Mouse (Mus musculus): ENCODE measurements around the gene Gtf2h2. TPM values are rescaled to one million over a fixed set of nuclear protein-coding genes. Genes with fewer than 3 reads are reported as not detected.

Gtf2h2 gene
- polyA plus RNA-seq (2014; fragmentation: Nextera tagmentation; extraction: Ambion mirVana) = 91.1 and 97.8 TPM in 2 replicates

GRCm38 (mm10) chr13:100492061-100492787 lies at the start of gene Gtf2h2:
Gene Gtf2h2, minus strand, starts transcription at chr13:100492579.
- ATAC-seq (ENCODE audit: insufficient number of reproducible peaks, low FRiP score, low TSS enrichment, low read depth) (peak; percentile 74), DNase-seq (ENCODE audit: low spot score) (peak; percentile 94)
- Histone ChIP-seq H3K4me2 (ENCODE audit: low read depth, severe bottlenecking) (peak within 1 kb of the TSS; percentile 71), H3K4me1 (ENCODE audit: control insufficient read depth, insufficient read depth, low read length) (no peaks in the 10 kb centered on the region), H3K36me3 (ENCODE audit: control insufficient read depth, insufficient read depth, low read length) (peaks cover 3% of the 10 kb centered on the region), H3K9ac (ENCODE audit: low read length) (peak within 1 kb of the TSS; percentile 95), H3K27ac (replicated peaks; ENCODE audit: low read depth, low read length) (peak within 1 kb of the TSS; percentile 78), H3K4me3 (ENCODE audit: low read depth, low read length) (peak within 1 kb of the TSS; percentile 96), H3K27me3 (ENCODE audit: control insufficient read depth, insufficient read depth, low read length) (no peaks in the 10 kb centered on the region), H3K9me3 (ENCODE audit: control insufficient read depth, low read length) (no peaks in the 10 kb centered on the region)
- under 1% methylated on average over 51 of the region's 51 CpGs for WGBS

GRCm38 (mm10) chr13:100536149-100536548 lies 43.8 kb upstream of the Gtf2h2 start:
- no peak for DNase-seq (ENCODE audit: low spot score)
- H3K4me3 ChIP-seq (ENCODE audit: low read depth, low read length) = no peak overlapping the region
- no peaks in the 10 kb centered on the region for H3K4me1 ChIP-seq (ENCODE audit: control insufficient read depth, insufficient read depth, low read length)
- no peak overlapping the region for H3K9ac ChIP-seq (ENCODE audit: low read length)
- no peak for ATAC-seq (ENCODE audit: insufficient number of reproducible peaks, low FRiP score, low TSS enrichment, low read depth)
- H3K36me3 ChIP-seq (ENCODE audit: control insufficient read depth, insufficient read depth, low read length) = no peaks in the 10 kb centered on the region
- 83% methylated on average over 3 of the region's 3 CpGs for WGBS
- H3K4me2 ChIP-seq (ENCODE audit: low read depth, severe bottlenecking) = no peak overlapping the region
- no peak overlapping the region for H3K27ac ChIP-seq (replicated peaks; ENCODE audit: low read depth, low read length)
- H3K9me3 ChIP-seq (ENCODE audit: control insufficient read depth, low read length) = no peaks in the 10 kb centered on the region
- no peaks in the 10 kb centered on the region for H3K27me3 ChIP-seq (ENCODE audit: control insufficient read depth, insufficient read depth, low read length)

GRCm38 (mm10) chr13:100532788-100533365 lies 40.5 kb upstream of the Gtf2h2 start:
- H3K36me3 ChIP-seq (ENCODE audit: control insufficient read depth, insufficient read depth, low read length) = no peaks in the 10 kb centered on the region
- no peak overlapping the region for H3K4me3 ChIP-seq (ENCODE audit: low read depth, low read length)
- H3K27ac ChIP-seq (replicated peaks; ENCODE audit: low read depth, low read length) = no peak overlapping the region
- no peaks in the 10 kb centered on the region for H3K4me1 ChIP-seq (ENCODE audit: control insufficient read depth, insufficient read depth, low read length)
- H3K4me2 ChIP-seq (ENCODE audit: low read depth, severe bottlenecking) = no peak overlapping the region
- DNase-seq (ENCODE audit: low spot score) (no peak), ATAC-seq (ENCODE audit: insufficient number of reproducible peaks, low FRiP score, low TSS enrichment, low read depth) (no peak)
- H3K9me3 ChIP-seq (ENCODE audit: control insufficient read depth, low read length) = no peaks in the 10 kb centered on the region
- H3K9ac ChIP-seq (ENCODE audit: low read length) = no peak overlapping the region
- WGBS = 55% methylated on average over 6 of the region's 6 CpGs
- H3K27me3 ChIP-seq (ENCODE audit: control insufficient read depth, insufficient read depth, low read length) = no peaks in the 10 kb centered on the region

GRCm38 (mm10) chr13:100526649-100527038 lies 34.3 kb upstream of the Gtf2h2 start:
- Histone ChIP-seq H3K4me3 (ENCODE audit: low read depth, low read length) (no peak overlapping the region), H3K27me3 (ENCODE audit: control insufficient read depth, insufficient read depth, low read length) (no peaks in the 10 kb centered on the region), H3K4me1 (ENCODE audit: control insufficient read depth, insufficient read depth, low read length) (0 out of 2 replicates have a peak, but pooled peaks cover 3% of the 10 kb centered on the region), H3K27ac (replicated peaks; ENCODE audit: low read depth, low read length) (no peak overlapping the region), H3K4me2 (ENCODE audit: low read depth, severe bottlenecking) (no peak overlapping the region), H3K9ac (ENCODE audit: low read length) (no peak overlapping the region), H3K9me3 (ENCODE audit: control insufficient read depth, low read length) (no peaks in the 10 kb centered on the region), H3K36me3 (ENCODE audit: control insufficient read depth, insufficient read depth, low read length) (no peaks in the 10 kb centered on the region)
- no peak for ATAC-seq (ENCODE audit: insufficient number of reproducible peaks, low FRiP score, low TSS enrichment, low read depth)
- 76% methylated on average over 6 of the region's 6 CpGs for WGBS
- no peak for DNase-seq (ENCODE audit: low spot score)

- H3K4me2 ChIP-seq (ENCODE audit: low read depth, severe bottlenecking) = no peak overlapping the region
- H3K4me1 ChIP-seq (ENCODE audit: control insufficient read depth, insufficient read depth, low read length) = 0 out of 2 replicates have a peak, but pooled peaks cover 3% of the 10 kb centered on the region
- WGBS = 79% methylated on average over 6 of the region's 6 CpGs
- H3K27ac ChIP-seq (replicated peaks; ENCODE audit: low read depth, low read length) = no peak overlapping the region
- ATAC-seq (ENCODE audit: insufficient number of reproducible peaks, low FRiP score, low TSS enrichment, low read depth) (no peak), DNase-seq (ENCODE audit: low spot score) (no peak)
- no peak overlapping the region for H3K9ac ChIP-seq (ENCODE audit: low read length)
- no peaks in the 10 kb centered on the region for H3K36me3 ChIP-seq (ENCODE audit: control insufficient read depth, insufficient read depth, low read length)
- no peaks in the 10 kb centered on the region for H3K9me3 ChIP-seq (ENCODE audit: control insufficient read depth, low read length)
- no peak overlapping the region for H3K4me3 ChIP-seq (ENCODE audit: low read depth, low read length)
- H3K27me3 ChIP-seq (ENCODE audit: control insufficient read depth, insufficient read depth, low read length) = no peaks in the 10 kb centered on the region
Measured at GRCm38 (mm10) chr13:100525935-100526648, 33.7 kb upstream of the Gtf2h2 start.

- no peak overlapping the region for H3K4me2 ChIP-seq (ENCODE audit: low read depth, severe bottlenecking)
- 90% methylated on average over 6 of the region's 6 CpGs for WGBS
- no peaks in the 10 kb centered on the region for H3K27me3 ChIP-seq (ENCODE audit: control insufficient read depth, insufficient read depth, low read length)
- H3K9me3 ChIP-seq (ENCODE audit: control insufficient read depth, low read length) = no peaks in the 10 kb centered on the region
- no peak overlapping the region for H3K27ac ChIP-seq (replicated peaks; ENCODE audit: low read depth, low read length)
- H3K4me1 ChIP-seq (ENCODE audit: control insufficient read depth, insufficient read depth, low read length) = 0 out of 2 replicates have a peak, but pooled peaks cover 3% of the 10 kb centered on the region
- H3K9ac ChIP-seq (ENCODE audit: low read length) = no peak overlapping the region
- ATAC-seq (ENCODE audit: insufficient number of reproducible peaks, low FRiP score, low TSS enrichment, low read depth) (no peak), DNase-seq (ENCODE audit: low spot score) (no peak)
- H3K36me3 ChIP-seq (ENCODE audit: control insufficient read depth, insufficient read depth, low read length) = no peaks in the 10 kb centered on the region
- H3K4me3 ChIP-seq (ENCODE audit: low read depth, low read length) = no peak overlapping the region
Measured at GRCm38 (mm10) chr13:100524896-100525295, 32.5 kb upstream of the Gtf2h2 start.

- 0 out of 2 replicates have a peak, but pooled peaks cover 3% of the 10 kb centered on the region for H3K4me1 ChIP-seq (ENCODE audit: control insufficient read depth, insufficient read depth, low read length)
- H3K27me3 ChIP-seq (ENCODE audit: control insufficient read depth, insufficient read depth, low read length) = no peaks in the 10 kb centered on the region
- no peak for DNase-seq (ENCODE audit: low spot score)
- ATAC-seq (ENCODE audit: insufficient number of reproducible peaks, low FRiP score, low TSS enrichment, low read depth) = no peak
- no peak overlapping the region for H3K9ac ChIP-seq (ENCODE audit: low read length)
- H3K9me3 ChIP-seq (ENCODE audit: control insufficient read depth, low read length) = no peaks in the 10 kb centered on the region
- no peak overlapping the region for H3K4me3 ChIP-seq (ENCODE audit: low read depth, low read length)
- H3K27ac ChIP-seq (replicated peaks; ENCODE audit: low read depth, low read length) = no peak overlapping the region
- 93% methylated on average over 2 of the region's 2 CpGs for WGBS
- H3K36me3 ChIP-seq (ENCODE audit: control insufficient read depth, insufficient read depth, low read length) = no peaks in the 10 kb centered on the region
- H3K4me2 ChIP-seq (ENCODE audit: low read depth, severe bottlenecking) = no peak overlapping the region
Measured at GRCm38 (mm10) chr13:100523698-100524097, 31.3 kb upstream of the Gtf2h2 start.

GRCm38 (mm10) chr13:100521724-100522591 lies 29.6 kb upstream of the Gtf2h2 start:
- no peak for ATAC-seq (ENCODE audit: insufficient number of reproducible peaks, low FRiP score, low TSS enrichment, low read depth)
- H3K9ac ChIP-seq (ENCODE audit: low read length) = no peak overlapping the region
- H3K4me3 ChIP-seq (ENCODE audit: low read depth, low read length) = no peak overlapping the region
- no peak overlapping the region for H3K27ac ChIP-seq (replicated peaks; ENCODE audit: low read depth, low read length)
- no peak for DNase-seq (ENCODE audit: low spot score)
- WGBS = 90% methylated on average over 9 of the region's 9 CpGs
- no peak overlapping the region for H3K4me2 ChIP-seq (ENCODE audit: low read depth, severe bottlenecking)
- no peaks in the 10 kb centered on the region for H3K36me3 ChIP-seq (ENCODE audit: control insufficient read depth, insufficient read depth, low read length)
- H3K9me3 ChIP-seq (ENCODE audit: control insufficient read depth, low read length) = no peaks in the 10 kb centered on the region
- 0 out of 2 replicates have a peak, but pooled peaks cover 3% of the 10 kb centered on the region for H3K4me1 ChIP-seq (ENCODE audit: control insufficient read depth, insufficient read depth, low read length)
- H3K27me3 ChIP-seq (ENCODE audit: control insufficient read depth, insufficient read depth, low read length) = no peaks in the 10 kb centered on the region

Data from limb, embryonic 11.5 days (tissue).